Mouse (Mus musculus) right cerebral cortex, postnatal 36 days (tissue): ENCODE results near the gene Lhfp.
A peak's percentile ranks its signal among the peaks of the same experiment; 100 is the strongest.

Experiments used
- DNase-seq, 2 experiments: peaks; one replicate each; pipeline ENCODE4 v3.0.0; 2022; ENCODE audit warnings: low spot score in 2 of 2, mixed read lengths in 1 of 2

The Lhfp gene

GRCm38 (mm10) chr3:53041411-53042239 lies at the start of gene Lhfp:
TSS of gene Lhfp (plus strand) at chr3:53041528.
- DNase-seq: peak; percentile 57 to 66

- DNase-seq: no peak
Observed at GRCm38 (mm10) chr3:52993296-52993695, 48.0 kb upstream of the Lhfp start.

GRCm38 (mm10) chr3:52994666-52995065 lies 46.7 kb upstream of the Lhfp start:
- DNase-seq: no peak

- no peak for DNase-seq
Observed at GRCm38 (mm10) chr3:52996635-52997034, 44.7 kb upstream of the Lhfp start.

GRCm38 (mm10) chr3:52997381-52997780 lies 43.9 kb upstream of the Lhfp start:
- DNase-seq: no peak

- DNase-seq: no peak
Observed at GRCm38 (mm10) chr3:52999016-52999744, 42.1 kb upstream of the Lhfp start.

- DNase-seq: no peak
Observed at GRCm38 (mm10) chr3:52999996-53000395, 41.3 kb upstream of the Lhfp start.

- DNase-seq: no peak
Observed at GRCm38 (mm10) chr3:53002076-53002475, 39.3 kb upstream of the Lhfp start.

GRCm38 (mm10) chr3:53004406-53005114 lies 36.8 kb upstream of the Lhfp start:
- no peak for DNase-seq

GRCm38 (mm10) chr3:53007411-53007810 lies 33.9 kb upstream of the Lhfp start:
- DNase-seq: no peak

- peak; percentile 73 to 78 for DNase-seq
Observed at GRCm38 (mm10) chr3:53016436-53017340, 24.6 kb upstream of the Lhfp start, which contains the start of gene Cog6. TSS of gene Cog6 (minus strand) at chr3:53017237.

GRCm38 (mm10) chr3:53027333-53027732 lies 14.0 kb upstream of the Lhfp start:
- no peak for DNase-seq

GRCm38 (mm10) chr3:53029046-53029445 lies 12.3 kb upstream of the Lhfp start:
- DNase-seq: peak in 1 of 2 experiments; percentile 38

- no peak for DNase-seq
Observed at GRCm38 (mm10) chr3:53031586-53031985, 9.7 kb upstream of the Lhfp start.

GRCm38 (mm10) chr3:53032432-53032831 lies 8.9 kb upstream of the Lhfp start:
- no peak for DNase-seq

GRCm38 (mm10) chr3:53033448-53033847 lies 7.9 kb upstream of the Lhfp start:
- no peak for DNase-seq

- no peak for DNase-seq
Observed at GRCm38 (mm10) chr3:53036076-53036475, 5.3 kb upstream of the Lhfp start.

- DNase-seq: no peak
Observed at GRCm38 (mm10) chr3:53036941-53037340, 4.4 kb upstream of the Lhfp start.

- no peak for DNase-seq
Observed at GRCm38 (mm10) chr3:53038913-53039312, 2.4 kb upstream of the Lhfp start.

- DNase-seq: no peak
Observed at GRCm38 (mm10) chr3:53039746-53040145, 1.6 kb upstream of the Lhfp start.
